Mouse (Mus musculus): ENCODE measurements at regions not wholly inside any gene's neighbourhood (a gene's known extent, or its start where the extent isn't known, plus 50 kb on each side); places are given as distances from the start of the nearest gene placed in this dataset.

- H3K36me3 ChIP-seq (ENCODE audit: control insufficient read depth, insufficient read depth) = no peaks in the 10 kb centered on the region
- no peak overlapping the region for H3K4me2 ChIP-seq (replicated peaks; ENCODE audit: low read depth)
- no peak for ATAC-seq
- H3K9me3 ChIP-seq (ENCODE audit: control insufficient read depth) = no peaks in the 10 kb centered on the region
- no peak overlapping the region for H3K9ac ChIP-seq (ENCODE audit: low read depth, low read length)
- no peaks in the 10 kb centered on the region for H3K27me3 ChIP-seq (replicated peaks; ENCODE audit: control insufficient read depth, insufficient read depth, low read length)
- TF ChIP-seq CTCF (IDR thresholded peaks at IDR 0.05; ENCODE audit: low read depth) = no peak
- no peak overlapping the region for H3K4me3 ChIP-seq (ENCODE audit: low read depth, low read length)
- H3K27ac ChIP-seq (ENCODE audit: low read depth, low read length) = no peak overlapping the region
- no peaks in the 10 kb centered on the region for H3K4me1 ChIP-seq (replicated peaks; ENCODE audit: control insufficient read depth, insufficient read depth, low read length)
- 51% methylated on average over 12 of the region's 13 CpGs for WGBS
These were observed 112.9 kb downstream of the Pja1 start for GRCm38 (mm10) chrX:99358051-99358617.

GRCm38 (mm10) chrX:99355128-99355527, 115.9 kb downstream of the Pja1 start:
- no peak for ATAC-seq

GRCm38 (mm10) chrX:99350233-99350632, 120.8 kb downstream of the Pja1 start:
- Histone ChIP-seq H3K36me3 (ENCODE audit: control insufficient read depth, insufficient read depth) (no peaks in the 10 kb centered on the region), H3K4me1 (replicated peaks; ENCODE audit: control insufficient read depth, insufficient read depth, low read length) (no peaks in the 10 kb centered on the region), H3K27ac (ENCODE audit: low read depth, low read length) (no peak overlapping the region), H3K9ac (ENCODE audit: low read depth, low read length) (no peak overlapping the region), H3K4me2 (replicated peaks; ENCODE audit: low read depth) (no peak overlapping the region), H3K9me3 (ENCODE audit: control insufficient read depth) (no peaks in the 10 kb centered on the region), H3K27me3 (replicated peaks; ENCODE audit: control insufficient read depth, insufficient read depth, low read length) (no peaks in the 10 kb centered on the region), H3K4me3 (ENCODE audit: low read depth, low read length) (no peak overlapping the region)
- no peak for TF ChIP-seq CTCF (IDR thresholded peaks at IDR 0.05; ENCODE audit: low read depth)
- WGBS = 77% methylated on average over 3 of the region's 3 CpGs
- no peak for ATAC-seq

More at GRCm38 (mm10) chrX:99355128-99355527, 115.9 kb downstream of the Pja1 start:
- TF ChIP-seq CTCF (IDR thresholded peaks at IDR 0.05; ENCODE audit: low read depth) = no peak
- 66% methylated on average over 5 of the region's 5 CpGs for WGBS
- H3K27me3 ChIP-seq (replicated peaks; ENCODE audit: control insufficient read depth, insufficient read depth, low read length) = no peaks in the 10 kb centered on the region
- H3K27ac ChIP-seq (ENCODE audit: low read depth, low read length) = no peak overlapping the region
- no peaks in the 10 kb centered on the region for H3K9me3 ChIP-seq (ENCODE audit: control insufficient read depth)
- no peak overlapping the region for H3K4me2 ChIP-seq (replicated peaks; ENCODE audit: low read depth)
- no peaks in the 10 kb centered on the region for H3K36me3 ChIP-seq (ENCODE audit: control insufficient read depth, insufficient read depth)
- no peak overlapping the region for H3K4me3 ChIP-seq (ENCODE audit: low read depth, low read length)
- H3K4me1 ChIP-seq (replicated peaks; ENCODE audit: control insufficient read depth, insufficient read depth, low read length) = no peaks in the 10 kb centered on the region
- H3K9ac ChIP-seq (ENCODE audit: low read depth, low read length) = no peak overlapping the region

- no peak overlapping the region for H3K4me3 ChIP-seq (ENCODE audit: low read depth, low read length)
- H3K36me3 ChIP-seq (ENCODE audit: control insufficient read depth, insufficient read depth) = no peaks in the 10 kb centered on the region
- no peak for TF ChIP-seq CTCF (IDR thresholded peaks at IDR 0.05; ENCODE audit: low read depth)
- H3K9ac ChIP-seq (ENCODE audit: low read depth, low read length) = no peak overlapping the region
- no peak overlapping the region for H3K4me2 ChIP-seq (replicated peaks; ENCODE audit: low read depth)
- no peak for ATAC-seq
- H3K27me3 ChIP-seq (replicated peaks; ENCODE audit: control insufficient read depth, insufficient read depth, low read length) = no peaks in the 10 kb centered on the region
- H3K27ac ChIP-seq (ENCODE audit: low read depth, low read length) = no peak overlapping the region
- H3K9me3 ChIP-seq (ENCODE audit: control insufficient read depth) = no peaks in the 10 kb centered on the region
- 83% methylated on average over 6 of the region's 6 CpGs for WGBS
- H3K4me1 ChIP-seq (replicated peaks; ENCODE audit: control insufficient read depth, insufficient read depth, low read length) = no peaks in the 10 kb centered on the region
These were observed 130.8 kb downstream of the Pja1 start for GRCm38 (mm10) chrX:99340223-99340622.

- TF ChIP-seq CTCF (IDR thresholded peaks at IDR 0.05; ENCODE audit: low read depth) = peak; percentile 23
- 38% methylated on average over 6 of the region's 9 CpGs for WGBS
- Histone ChIP-seq H3K27ac (ENCODE audit: low read depth, low read length) (no peak overlapping the region), H3K4me2 (replicated peaks; ENCODE audit: low read depth) (no peak overlapping the region), H3K27me3 (replicated peaks; ENCODE audit: control insufficient read depth, insufficient read depth, low read length) (no peaks in the 10 kb centered on the region), H3K4me1 (replicated peaks; ENCODE audit: control insufficient read depth, insufficient read depth, low read length) (no peaks in the 10 kb centered on the region), H3K9ac (ENCODE audit: low read depth, low read length) (no peak overlapping the region), H3K36me3 (ENCODE audit: control insufficient read depth, insufficient read depth) (no peaks in the 10 kb centered on the region), H3K4me3 (ENCODE audit: low read depth, low read length) (no peak overlapping the region), H3K9me3 (ENCODE audit: control insufficient read depth) (no peaks in the 10 kb centered on the region)
- ATAC-seq = no peak
These were observed 131.8 kb downstream of the Pja1 start for GRCm38 (mm10) chrX:99339081-99339876.

- no peak for TF ChIP-seq CTCF (IDR thresholded peaks at IDR 0.05; ENCODE audit: low read depth)
- 64% methylated on average over 8 of the region's 8 CpGs for WGBS
These were observed 134.2 kb downstream of the Pja1 start for GRCm38 (mm10) chrX:99336616-99337553.

More at GRCm38 (mm10) chrX:99336616-99337553, 134.2 kb downstream of the Pja1 start:
- no peak for ATAC-seq
- Histone ChIP-seq H3K27ac (ENCODE audit: low read depth, low read length) (no peak overlapping the region), H3K36me3 (ENCODE audit: control insufficient read depth, insufficient read depth) (no peaks in the 10 kb centered on the region), H3K9ac (ENCODE audit: low read depth, low read length) (no peak overlapping the region), H3K4me3 (ENCODE audit: low read depth, low read length) (no peak overlapping the region), H3K4me2 (replicated peaks; ENCODE audit: low read depth) (no peak overlapping the region), H3K4me1 (replicated peaks; ENCODE audit: control insufficient read depth, insufficient read depth, low read length) (no peaks in the 10 kb centered on the region), H3K9me3 (ENCODE audit: control insufficient read depth) (no peaks in the 10 kb centered on the region), H3K27me3 (replicated peaks; ENCODE audit: control insufficient read depth, insufficient read depth, low read length) (no peaks in the 10 kb centered on the region)
